Mouse (Mus musculus) C2C12 (cell line): ENCODE data around the gene Cux1.

Source experiments
- CTCF ChIP-seq: IDR thresholded peaks from one replicate; pipeline ENCODE4 v1.5.1; 2011; ENCODE audit not compliant: control insufficient read depth, insufficient read depth, insufficient read length
- FOSL1 ChIP-seq: IDR thresholded peaks from one replicate; pipeline ENCODE4 v1.8.0; 2011; ENCODE audit warnings: mild to moderate bottlenecking, low read length; ENCODE audit not compliant: poor library complexity, insufficient read depth, severe bottlenecking
- MAX ChIP-seq: IDR thresholded peaks from one replicate; pipeline ENCODE4 v1.6.1; 2011; ENCODE audit warnings: mild to moderate bottlenecking, control low read depth
- MYOD1 ChIP-seq: IDR thresholded peaks from one replicate; pipeline ENCODE4 v1.6.1; 2011; ENCODE audit warnings: low read depth; ENCODE audit not compliant: control insufficient read depth, insufficient read length
- MYOG ChIP-seq: IDR thresholded peaks from one replicate; pipeline ENCODE4 v1.6.1; 2011; ENCODE audit not compliant: control insufficient read depth, insufficient read length; ENCODE audit errors: extremely low read depth
- USF1 ChIP-seq: IDR thresholded peaks from one replicate; pipeline ENCODE4 v1.6.1; 2011; ENCODE audit warnings: low read depth, mild to moderate bottlenecking, control low read depth, moderate library complexity

GRCm38 (mm10) chr5:136545061-136545460 is 22.2 kb downstream of the Cux1 start:
- no peak for TF ChIP-seq CTCF
- TF ChIP-seq MAX = no peak
- no peak for TF ChIP-seq FOSL1
- TF ChIP-seq MYOG = no peak
- no peak for TF ChIP-seq USF1
- no peak for TF ChIP-seq MYOD1
